17 mouse cellular contexts compared by ENCODE assay signal in genomic region chr1:95003900-95004299, GRCm38 (mm10).
"Had no signal": no experiment of that assay in that cellular context is flagged by ENCODE, and none has a peak within 500 bp of the region (broad histone marks: within the 10 kb centered on the region; RNA-seq: fewer than 3 reads in every experiment).

No protein-coding gene starts in this region.

- H3K9ac ChIP-seq: liver, embryonic 13.5 days; liver, embryonic 15.5 days; liver, postnatal 0 days; midbrain, embryonic 13.5 days; midbrain, embryonic 15.5 days; neural tube, embryonic 12.5 days; stomach, embryonic 15.5 days had no signal

- H3K4me2 ChIP-seq: liver, embryonic 11.5 days; liver, embryonic 13.5 days; liver, embryonic 15.5 days; midbrain, embryonic 11.5 days; midbrain, embryonic 13.5 days; midbrain, embryonic 15.5 days; neural tube, embryonic 12.5 days; stomach, embryonic 15.5 days had no signal

- H3K27ac ChIP-seq: liver, embryonic 13.5 days; liver, embryonic 15.5 days; macrophage; midbrain, embryonic 13.5 days; midbrain, embryonic 15.5 days; neural tube, embryonic 12.5 days; stomach, embryonic 15.5 days; stomach, postnatal 0 days had no signal

- H3K4me1 ChIP-seq: liver, embryonic 13.5 days; liver, embryonic 15.5 days; megakaryocyte, embryonic 14.5 days; midbrain, embryonic 13.5 days; midbrain, embryonic 15.5 days; neural tube, embryonic 12.5 days; stomach, embryonic 15.5 days had no signal

- DNase-seq: liver, embryonic 13.5 days; liver, postnatal 0 days; lung, adult 2 months; right cerebral cortex, postnatal 14 days; thymus, adult 2 months; thymus, postnatal 25 days; thymus, postnatal 4 days had no signal

- H3K36me3 ChIP-seq: liver, embryonic 13.5 days; liver, embryonic 15.5 days; midbrain, embryonic 13.5 days; midbrain, embryonic 15.5 days; neural tube, embryonic 12.5 days; stomach, embryonic 15.5 days had no signal

- H3K27me3 ChIP-seq: liver, embryonic 13.5 days; liver, embryonic 15.5 days; megakaryocyte, embryonic 14.5 days; midbrain, embryonic 13.5 days; midbrain, embryonic 15.5 days; neural tube, embryonic 12.5 days; stomach, embryonic 15.5 days had no signal

- H3K9me3 ChIP-seq: liver, embryonic 13.5 days; liver, embryonic 15.5 days; megakaryocyte, embryonic 14.5 days; midbrain, embryonic 13.5 days; midbrain, embryonic 15.5 days; neural tube, embryonic 12.5 days; stomach, embryonic 15.5 days had no signal

- H3K4me3 ChIP-seq: liver, embryonic 13.5 days; liver, embryonic 15.5 days; megakaryocyte, embryonic 14.5 days; midbrain, embryonic 13.5 days; midbrain, embryonic 15.5 days; neural tube, embryonic 12.5 days; stomach, embryonic 15.5 days had no signal

- ATAC-seq: liver, postnatal 0 days; midbrain, embryonic 13.5 days; midbrain, embryonic 15.5 days had no signal
